Mouse (Mus musculus): ENCODE data around the gene Gnai2.

Gene Gnai2

GRCm38 (mm10) chr9:107658096-107658495 is 22.9 kb upstream of the Gnai2 start:
- no peak for DNase-seq (ENCODE audit: low spot score in 2 of 2)

- DNase-seq (ENCODE audit: low spot score in 2 of 2): no peak
Measured at GRCm38 (mm10) chr9:107657144-107657543, 22.0 kb upstream of the Gnai2 start.

GRCm38 (mm10) chr9:107654585-107654984 is 19.4 kb upstream of the Gnai2 start:
- DNase-seq (ENCODE audit: low spot score in 2 of 2): no peak

GRCm38 (mm10) chr9:107653474-107653873 is 18.3 kb upstream of the Gnai2 start:
- DNase-seq (ENCODE audit: low spot score in 2 of 2): no peak

GRCm38 (mm10) chr9:107650708-107651481 is 15.7 kb upstream of the Gnai2 start:
- DNase-seq (ENCODE audit: low spot score in 2 of 2): no peak

- DNase-seq (ENCODE audit: low spot score in 2 of 2): no peak
Measured at GRCm38 (mm10) chr9:107650225-107650624, 15.1 kb upstream of the Gnai2 start.

- no peak for DNase-seq (ENCODE audit: low spot score in 2 of 2)
Measured at GRCm38 (mm10) chr9:107648767-107649166, 13.6 kb upstream of the Gnai2 start.

- DNase-seq (ENCODE audit: low spot score in 2 of 2): no peak
Measured at GRCm38 (mm10) chr9:107646975-107647374, 11.8 kb upstream of the Gnai2 start.

- DNase-seq (ENCODE audit: low spot score in 2 of 2): peak; percentile 73
Measured at GRCm38 (mm10) chr9:107645577-107645976, 10.4 kb upstream of the Gnai2 start.

GRCm38 (mm10) chr9:107645153-107645510 is 10.0 kb upstream of the Gnai2 start:
- no peak for DNase-seq (ENCODE audit: low spot score in 2 of 2)

- peak; percentile 89 to 93 for DNase-seq (ENCODE audit: low spot score in 2 of 2)
Measured at GRCm38 (mm10) chr9:107644495-107645152, 9.5 kb upstream of the Gnai2 start.

GRCm38 (mm10) chr9:107643544-107644214 is 8.5 kb upstream of the Gnai2 start:
- no peak for DNase-seq (ENCODE audit: low spot score in 2 of 2)

- no peak for DNase-seq (ENCODE audit: low spot score in 2 of 2)
Measured at GRCm38 (mm10) chr9:107641666-107642065, 6.5 kb upstream of the Gnai2 start.

- DNase-seq (ENCODE audit: low spot score in 2 of 2): no peak
Measured at GRCm38 (mm10) chr9:107640257-107640772, 5.1 kb upstream of the Gnai2 start.

- DNase-seq (ENCODE audit: low spot score in 2 of 2): no peak
Measured at GRCm38 (mm10) chr9:107637070-107637469, 1.9 kb upstream of the Gnai2 start.

GRCm38 (mm10) chr9:107634406-107635278 is 525 bp downstream of the Gnai2 start:
- DNase-seq (ENCODE audit: low spot score in 2 of 2): no peak

GRCm38 (mm10) chr9:107633661-107634405 is 1.3 kb downstream of the Gnai2 start:
- no peak for DNase-seq (ENCODE audit: low spot score in 2 of 2)

- peak; percentile 78 to 80 for DNase-seq (ENCODE audit: low spot score in 2 of 2)
Measured at GRCm38 (mm10) chr9:107633091-107633660, 2.0 kb downstream of the Gnai2 start.

- DNase-seq (ENCODE audit: low spot score in 2 of 2): no peak
Measured at GRCm38 (mm10) chr9:107632478-107632877, 2.7 kb downstream of the Gnai2 start.

GRCm38 (mm10) chr9:107631861-107632260 is 3.3 kb downstream of the Gnai2 start:
- DNase-seq (ENCODE audit: low spot score in 2 of 2): no peak
